Comparison of ENCODE assay signal across 9 mouse cellular contexts in the genomic region with DNA sequence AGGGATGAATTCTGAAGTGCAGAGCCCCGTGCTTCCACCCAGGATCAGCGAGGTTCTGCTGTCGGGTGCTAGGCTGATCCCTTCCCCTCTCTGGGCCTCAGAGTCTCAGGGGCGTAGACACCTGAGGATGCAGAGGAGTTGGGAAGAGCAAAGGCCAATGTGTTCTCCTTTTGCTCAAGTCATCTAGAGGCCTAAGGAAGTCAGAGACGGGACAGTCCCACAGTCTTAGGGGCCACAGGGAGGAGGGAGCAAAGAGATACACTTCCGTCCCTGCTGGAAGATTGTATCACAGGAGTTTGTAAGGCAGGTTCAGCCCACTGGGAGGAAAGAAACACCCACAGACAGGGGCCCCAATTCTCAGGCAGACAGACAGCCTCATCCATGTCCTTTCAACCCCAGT. TPM values are rescaled to one million over a fixed set of nuclear protein-coding genes. Genes with fewer than 3 reads are reported as not detected.
DNase-seq lines count a peak whose midpoint lies in the region; ATAC-seq lines count a peak whose summit lies in the region.
"Had no signal": no experiment of that assay in that cellular context is flagged by ENCODE, and none has a peak within 500 bp of the region (broad histone marks: within the 10 kb centered on the region; RNA-seq: fewer than 3 reads in every experiment).

No protein-coding gene starts in this region.

- no peaks in the 10 kb centered on the region for H3K36me3 ChIP-seq in heart, embryonic 11.5 days (ENCODE audit: control insufficient read depth, insufficient read depth, low read length)
- no peaks in the 10 kb centered on the region for H3K36me3 ChIP-seq in neural tube, embryonic 12.5 days
- no peaks in the 10 kb centered on the region for H3K36me3 ChIP-seq in neural tube, embryonic 15.5 days
- peaks cover 10% of the 10 kb centered on the region; the same call in 1 of the 2 replicates for H3K36me3 ChIP-seq in liver, embryonic 12.5 days

- H3K4me2 ChIP-seq in heart, embryonic 11.5 days: peak overlapping the region; percentile 28; the same call in 1 of the 2 replicates
- H3K4me2 ChIP-seq in neural tube, embryonic 12.5 days (replicated peaks): no peak overlapping the region
- no peak overlapping the region for H3K4me2 ChIP-seq in neural tube, embryonic 15.5 days
- H3K4me2 ChIP-seq in liver, embryonic 12.5 days: peak overlapping the region; percentile 48

- DNase-seq in heart, adult 9 months (ENCODE audit: low spot score in 2 of 2): no peak
- peak; percentile 30 for DNase-seq in thymus, postnatal 0 days (ENCODE audit: low spot score)
- DNase-seq in c-Kit-positive CD71-positive TER-119-positive erythroid progenitor cells, embryonic 14.5 days (ENCODE audit: low spot score): no peak
- DNase-seq in spleen, postnatal 4 days (ENCODE audit: low spot score in 2 of 2): no peak
- DNase-seq: heart, adult 11 months had no signal

- H3K4me3 ChIP-seq in heart, embryonic 11.5 days (ENCODE audit: low read depth, low read length): 0 out of 2 replicates have a peak overlapping the region, but pooled peaks have one; percentile 1
- H3K4me3 ChIP-seq in neural tube, embryonic 12.5 days: no peak overlapping the region
- H3K4me3 ChIP-seq in neural tube, embryonic 15.5 days (replicated peaks): no peak overlapping the region
- peak overlapping the region; percentile 26 for H3K4me3 ChIP-seq in liver, embryonic 12.5 days

- H3K27ac ChIP-seq in heart, embryonic 11.5 days (ENCODE audit: low read depth, low read length): no peak overlapping the region
- 0 out of 2 replicates have a peak overlapping the region, but pooled peaks have one; percentile 4 for H3K27ac ChIP-seq in neural tube, embryonic 12.5 days
- H3K27ac ChIP-seq in neural tube, embryonic 15.5 days (replicated peaks): no peak overlapping the region
- H3K27ac ChIP-seq in liver, embryonic 12.5 days: peak overlapping the region; percentile 33; the same call in 1 of the 2 replicates

- no peak overlapping the region for H3K9ac ChIP-seq in heart, embryonic 11.5 days (ENCODE audit: low read depth, low read length)
- H3K9ac ChIP-seq in neural tube, embryonic 12.5 days: no peak overlapping the region
- no peak overlapping the region for H3K9ac ChIP-seq in neural tube, embryonic 15.5 days (replicated peaks)
- 0 out of 2 replicates have a peak overlapping the region, but pooled peaks have one; percentile 33 for H3K9ac ChIP-seq in liver, embryonic 12.5 days

- no peaks in the 10 kb centered on the region for H3K27me3 ChIP-seq in heart, embryonic 11.5 days (ENCODE audit: control insufficient read depth, insufficient read depth, low read length)
- no peaks in the 10 kb centered on the region for H3K27me3 ChIP-seq in neural tube, embryonic 12.5 days (replicated peaks)
- no peaks in the 10 kb centered on the region for H3K27me3 ChIP-seq in neural tube, embryonic 15.5 days (replicated peaks)
- no peaks in the 10 kb centered on the region for H3K27me3 ChIP-seq in liver, embryonic 12.5 days (replicated peaks)

- no peaks in the 10 kb centered on the region for H3K9me3 ChIP-seq in heart, embryonic 11.5 days (replicated peaks; ENCODE audit: control insufficient read depth, low read length)
- no peaks in the 10 kb centered on the region for H3K9me3 ChIP-seq in neural tube, embryonic 12.5 days
- H3K9me3 ChIP-seq in neural tube, embryonic 15.5 days (replicated peaks): no peaks in the 10 kb centered on the region
- no peaks in the 10 kb centered on the region for H3K9me3 ChIP-seq in liver, embryonic 12.5 days (replicated peaks)

- no peak for ATAC-seq in heart, embryonic 11.5 days (replicated peaks; ENCODE audit: insufficient number of reproducible peaks, low FRiP score, low TSS enrichment)
- no peak for ATAC-seq in neural tube, embryonic 12.5 days (ENCODE audit: low FRiP score, low read depth)
- no peak for ATAC-seq in neural tube, embryonic 15.5 days (ENCODE audit: low FRiP score)
- no peak for ATAC-seq in liver, embryonic 12.5 days

- 44% methylated on average over 6 of the region's 6 CpGs for WGBS in heart, embryonic 11.5 days (ENCODE audit: insufficient replicate concordance)
- WGBS in neural tube, embryonic 12.5 days: 59% methylated on average over 6 of the region's 6 CpGs
- 70% methylated on average over 6 of the region's 6 CpGs for whole genome bisulfite sequencing in neural tube, embryonic 15.5 days
- WGBS in liver, embryonic 12.5 days (ENCODE audit: insufficient replicate concordance): 19% methylated on average over 6 of the region's 6 CpGs

- peaks cover 12% of the 10 kb centered on the region for H3K4me1 ChIP-seq in heart, embryonic 11.5 days (ENCODE audit: control insufficient read depth, insufficient read depth, low read length)
- peaks cover 12% of the 10 kb centered on the region for H3K4me1 ChIP-seq in neural tube, embryonic 12.5 days
- peaks cover 5% of the 10 kb centered on the region; the same call in 1 of the 2 replicates for H3K4me1 ChIP-seq in neural tube, embryonic 15.5 days
- H3K4me1 ChIP-seq in liver, embryonic 12.5 days: peaks cover 31% of the 10 kb centered on the region

RNA-seq across cellular contexts. Expression of gene Sh2d3c, which starts 1.2 kb away (rescaled TPM):
- polyA plus RNA-seq in heart, embryonic 11.5 days (2014; fragmentation: Nextera tagmentation; extraction: Ambion mirVana): 26.4 and 29.1 TPM in 2 replicates
- 41.8 and 45.1 TPM in 2 replicates for polyA plus RNA-seq in neural tube, embryonic 12.5 days (2016; fragmentation: Nextera tagmentation; extraction: Ambion mirVana)
- polyA plus RNA-seq in neural tube, embryonic 15.5 days (2015; fragmentation: Nextera tagmentation; extraction: Ambion mirVana): 50.1 and 51.5 TPM in 2 replicates
- polyA plus RNA-seq in liver, embryonic 12.5 days (2016; fragmentation: Nextera tagmentation; extraction: Ambion mirVana): 9.7 and 10.1 TPM in 2 replicates
- polyA plus RNA-seq in thymus, postnatal 0 days (2015; fragmentation: Nextera tagmentation; extraction: Ambion mirVana): 20.7 and 23.4 TPM in 2 replicates

RNA-seq across cellular contexts. Expression of gene Cdk9, which starts 9.2 kb away (rescaled TPM):
- 53.8 and 61.2 TPM in 2 replicates for polyA plus RNA-seq in heart, embryonic 11.5 days (2014; fragmentation: Nextera tagmentation; extraction: Ambion mirVana)
- polyA plus RNA-seq in neural tube, embryonic 12.5 days (2016; fragmentation: Nextera tagmentation; extraction: Ambion mirVana): 97.8 and 103 TPM in 2 replicates
- polyA plus RNA-seq in neural tube, embryonic 15.5 days (2015; fragmentation: Nextera tagmentation; extraction: Ambion mirVana): 63.0 and 82.4 TPM in 2 replicates
- 85.3 and 86.1 TPM in 2 replicates for polyA plus RNA-seq in liver, embryonic 12.5 days (2016; fragmentation: Nextera tagmentation; extraction: Ambion mirVana)
- 125 and 146 TPM in 2 replicates for polyA plus RNA-seq in thymus, postnatal 0 days (2015; fragmentation: Nextera tagmentation; extraction: Ambion mirVana)

RNA-seq across cellular contexts. Expression of gene Fpgs, which starts 18.1 kb away (rescaled TPM):
- 14.5 and 15.3 TPM in 2 replicates for polyA plus RNA-seq in heart, embryonic 11.5 days (2014; fragmentation: Nextera tagmentation; extraction: Ambion mirVana)
- polyA plus RNA-seq in neural tube, embryonic 12.5 days (2016; fragmentation: Nextera tagmentation; extraction: Ambion mirVana): 16.4 and 17.3 TPM in 2 replicates
- 19.3 and 20.6 TPM in 2 replicates for polyA plus RNA-seq in neural tube, embryonic 15.5 days (2015; fragmentation: Nextera tagmentation; extraction: Ambion mirVana)
- 32.8 and 35.8 TPM in 2 replicates for polyA plus RNA-seq in liver, embryonic 12.5 days (2016; fragmentation: Nextera tagmentation; extraction: Ambion mirVana)
- 21.0 and 24.1 TPM in 2 replicates for polyA plus RNA-seq in thymus, postnatal 0 days (2015; fragmentation: Nextera tagmentation; extraction: Ambion mirVana)

RNA-seq across cellular contexts. Expression of gene 6330409D20Rik, which starts 18.8 kb away (rescaled TPM):
- 0.32 and 0.46 TPM in 2 replicates for polyA plus RNA-seq in heart, embryonic 11.5 days (2014; fragmentation: Nextera tagmentation; extraction: Ambion mirVana)
- 2.1 and 3.1 TPM in 2 replicates for polyA plus RNA-seq in neural tube, embryonic 12.5 days (2016; fragmentation: Nextera tagmentation; extraction: Ambion mirVana)
- 2.9 and 3.6 TPM in 2 replicates for polyA plus RNA-seq in neural tube, embryonic 15.5 days (2015; fragmentation: Nextera tagmentation; extraction: Ambion mirVana)
- not detected in 2 replicates for polyA plus RNA-seq in liver, embryonic 12.5 days (2016; fragmentation: Nextera tagmentation; extraction: Ambion mirVana)
- polyA plus RNA-seq in thymus, postnatal 0 days (2015; fragmentation: Nextera tagmentation; extraction: Ambion mirVana): 0.26 and 0.44 TPM in 2 replicates

RNA-seq across cellular contexts. Expression of gene Tor2a, which starts 35.0 kb away (rescaled TPM):
- polyA plus RNA-seq in heart, embryonic 11.5 days (2014; fragmentation: Nextera tagmentation; extraction: Ambion mirVana): 39.8 and 46.6 TPM in 2 replicates
- polyA plus RNA-seq in neural tube, embryonic 12.5 days (2016; fragmentation: Nextera tagmentation; extraction: Ambion mirVana): 55.5 and 56.1 TPM in 2 replicates
- 54.4 and 60.6 TPM in 2 replicates for polyA plus RNA-seq in neural tube, embryonic 15.5 days (2015; fragmentation: Nextera tagmentation; extraction: Ambion mirVana)
- 35.9 and 36.6 TPM in 2 replicates for polyA plus RNA-seq in liver, embryonic 12.5 days (2016; fragmentation: Nextera tagmentation; extraction: Ambion mirVana)
- polyA plus RNA-seq in thymus, postnatal 0 days (2015; fragmentation: Nextera tagmentation; extraction: Ambion mirVana): 86.3 and 91.9 TPM in 2 replicates

Comparison
In these comparisons a context has a peak if more than half of its experiments do, and no peak if none do; other contexts are left out.
1. H3K27ac ChIP-seq: peak in neural tube, embryonic 12.5 days (single experiment) and liver, embryonic 12.5 days (single experiment); none in heart, embryonic 11.5 days (single experiment) and neural tube, embryonic 15.5 days (single experiment).
2. H3K4me2 ChIP-seq: peak in heart, embryonic 11.5 days (single experiment) and liver, embryonic 12.5 days (single experiment); none in neural tube, embryonic 12.5 days (single experiment) and neural tube, embryonic 15.5 days (single experiment).
3. H3K4me3 ChIP-seq: peak in heart, embryonic 11.5 days (single experiment) and liver, embryonic 12.5 days (single experiment); none in neural tube, embryonic 12.5 days (single experiment) and neural tube, embryonic 15.5 days (single experiment).